Mouse (Mus musculus): ENCODE data around the gene Tpbgl. TPM values are rescaled to one million over a fixed set of nuclear protein-coding genes. Genes with fewer than 3 reads are reported as not detected.
A peak's percentile ranks its signal among the peaks of the same experiment; 100 is the strongest.

The Tpbgl gene
- 1 to 10 TPM; 3.1 to 3.5 TPM for total RNA-seq (2021)

GRCm38 (mm10) chr7:99626376-99627270 is at the start of gene Tpbgl:
Tpbgl (minus strand) TSS chr7:99627103.
- intact Hi-C loops (cut with DNase I), result loop anchor here (5.0 kb wide), 1 partner anchor 36 kb away; no protein-coding TSS in a partner anchor
- DNase-seq, result peak; percentile 56 to 65

- no peak for DNase-seq
- intact Hi-C loops (cut with DNase I), result no loop called here
Observed at GRCm38 (mm10) chr7:99674890-99675289, 48.0 kb upstream of the Tpbgl start.

GRCm38 (mm10) chr7:99674209-99674608 is 47.3 kb upstream of the Tpbgl start:
- intact Hi-C loops (cut with DNase I), result no loop called here
- DNase-seq, result no peak

- DNase-seq, result no peak
Observed at GRCm38 (mm10) chr7:99673188-99673587, 46.3 kb upstream of the Tpbgl start.

GRCm38 (mm10) chr7:99671544-99672435 is 44.9 kb upstream of the Tpbgl start:
- intact Hi-C loops (cut with DNase I), result no loop called here
- DNase-seq, result no peak

More at GRCm38 (mm10) chr7:99673188-99673587, 46.3 kb upstream of the Tpbgl start:
- intact Hi-C loops (cut with DNase I), result no loop called here

GRCm38 (mm10) chr7:99670915-99671314 is 44.0 kb upstream of the Tpbgl start:
- intact Hi-C loops (cut with DNase I), result no loop called here
- DNase-seq, result no peak

- peak; percentile 48 to 52 for DNase-seq
- intact Hi-C loops (cut with DNase I), result no loop called here
Observed at GRCm38 (mm10) chr7:99668802-99669201, 41.9 kb upstream of the Tpbgl start.

- intact Hi-C loops (cut with DNase I), result no loop called here
- peak in 1 of 2 experiments; percentile 43 for DNase-seq
Observed at GRCm38 (mm10) chr7:99667096-99667495, 40.2 kb upstream of the Tpbgl start.

GRCm38 (mm10) chr7:99665731-99666452 is 39.0 kb upstream of the Tpbgl start:
- no peak for DNase-seq
- intact Hi-C loops (cut with DNase I), result no loop called here

GRCm38 (mm10) chr7:99664571-99665485 is 37.9 kb upstream of the Tpbgl start:
- intact Hi-C loops (cut with DNase I), result loop anchor here (5.0 kb wide), 1 partner anchor 38 kb away; the partner anchor contains the start of gene Tpbgl
- DNase-seq, result peak; percentile 82 to 87

GRCm38 (mm10) chr7:99663507-99664220 is 36.8 kb upstream of the Tpbgl start:
- intact Hi-C loops (cut with DNase I), result loop anchor here (5.0 kb wide), 1 partner anchor 36 kb away; the partner anchor contains the start of gene Tpbgl
- no peak for DNase-seq

GRCm38 (mm10) chr7:99662311-99662710 is 35.4 kb upstream of the Tpbgl start:
- intact Hi-C loops (cut with DNase I), result loop anchor here (5.0 kb wide), 1 partner anchor 35 kb away; the partner anchor contains the start of gene Tpbgl
- DNase-seq, result no peak

- intact Hi-C loops (cut with DNase I), result loop anchor here (5.0 kb wide), 1 partner anchor 34 kb away; the partner anchor contains the start of gene Tpbgl
- DNase-seq, result peak; percentile 56 to 62
Observed at GRCm38 (mm10) chr7:99661571-99662230, 34.8 kb upstream of the Tpbgl start.

GRCm38 (mm10) chr7:99661071-99661470 is 34.2 kb upstream of the Tpbgl start:
- intact Hi-C loops (cut with DNase I), result loop anchor here (5.0 kb wide), 1 partner anchor 34 kb away; the partner anchor contains the start of gene Tpbgl
- DNase-seq, result no peak

- intact Hi-C loops (cut with DNase I), result loop anchor here (1.0 to 5.0 kb wide), 4 partner anchors 32 to 217 kb away; partner anchors contain the start of genes Slco2b1 and Tpbgl
Observed at GRCm38 (mm10) chr7:99659379-99660029, 32.6 kb upstream of the Tpbgl start.

GRCm38 (mm10) chr7:99654244-99654643 is 27.3 kb upstream of the Tpbgl start:
- intact Hi-C loops (cut with DNase I), result no loop called here
- no peak for DNase-seq

More at GRCm38 (mm10) chr7:99659379-99660029, 32.6 kb upstream of the Tpbgl start:
- DNase-seq, result peak; percentile 86 to 94

GRCm38 (mm10) chr7:99649585-99649984 is 22.7 kb upstream of the Tpbgl start:
- intact Hi-C loops (cut with DNase I), result loop anchor here (2.0 kb wide), 1 partner anchor 17 kb away; no protein-coding TSS in a partner anchor
- no peak for DNase-seq
